In genomic region chr9:102864931-102865330, GRCm38 (mm10) we compare ENCODE assay signal across 12 mouse cellular contexts. TPM values are rescaled to one million over a fixed set of nuclear protein-coding genes. Genes with fewer than 3 reads are reported as not detected.
DNase-seq lines count a peak whose midpoint lies in the region; ATAC-seq and TF ChIP-seq lines count a peak whose summit lies in the region.
"Had no signal": no experiment of that assay in that cellular context is flagged by ENCODE, and none has a peak within 500 bp of the region (broad histone marks: within the 10 kb centered on the region; RNA-seq: fewer than 3 reads in every experiment).

No protein-coding gene starts in this region.

- H3K9me3 ChIP-seq in kidney, postnatal 0 days (replicated peaks; ENCODE audit: low read length), result no peaks in the 10 kb centered on the region
- no peaks in the 10 kb centered on the region for H3K9me3 ChIP-seq in embryonic facial prominence, embryonic 13.5 days
- H3K9me3 ChIP-seq in limb, embryonic 12.5 days, result no peaks in the 10 kb centered on the region
- H3K9me3 ChIP-seq: forebrain, embryonic 12.5 days; G1E had no signal

- peak; percentile 91 for DNase-seq in heart, adult 11 months
- DNase-seq in heart, adult 18-20 months, result no peak
- no peak for DNase-seq in kidney, postnatal 0 days (ENCODE audit: low spot score)
- no peak for DNase-seq in kidney, adult 11 months
- no peak for DNase-seq in right cerebral cortex, adult 2 months (ENCODE audit: low spot score in 2 of 2)
- DNase-seq in thymus, adult 18-20 months, result no peak
- DNase-seq: B cell, adult 2 months; thymus, postnatal 14 days had no signal

- H3K4me2 ChIP-seq in kidney, postnatal 0 days (ENCODE audit: low read length), result no peak overlapping the region
- no peak overlapping the region for H3K4me2 ChIP-seq in embryonic facial prominence, embryonic 13.5 days
- H3K4me2 ChIP-seq in limb, embryonic 12.5 days, result peak overlapping the region; percentile 39; the same call in 1 of the 2 replicates
- H3K4me2 ChIP-seq: forebrain, embryonic 12.5 days had no signal

- H3K36me3 ChIP-seq in kidney, postnatal 0 days (ENCODE audit: insufficient read depth, low read length), result peaks cover 11% of the 10 kb centered on the region
- peaks cover 36% of the 10 kb centered on the region for H3K36me3 ChIP-seq in embryonic facial prominence, embryonic 13.5 days
- peaks cover 38% of the 10 kb centered on the region for H3K36me3 ChIP-seq in limb, embryonic 12.5 days

- TF ChIP-seq CTCF in kidney, postnatal 0 days (IDR thresholded peaks at IDR 0.05; ENCODE audit: low read depth), result no peak

- no peaks in the 10 kb centered on the region for H3K27me3 ChIP-seq in kidney, postnatal 0 days (ENCODE audit: insufficient read depth, low read length)
- no peaks in the 10 kb centered on the region for H3K27me3 ChIP-seq in embryonic facial prominence, embryonic 13.5 days
- H3K27me3 ChIP-seq in limb, embryonic 12.5 days, result no peaks in the 10 kb centered on the region
- H3K27me3 ChIP-seq: forebrain, embryonic 12.5 days had no signal

- H3K4me3 ChIP-seq in kidney, postnatal 0 days (replicated peaks; ENCODE audit: low read depth, low read length), result no peak overlapping the region
- H3K4me3 ChIP-seq in embryonic facial prominence, embryonic 13.5 days, result no peak overlapping the region
- H3K4me3 ChIP-seq in limb, embryonic 12.5 days (replicated peaks), result no peak overlapping the region
- H3K4me3 ChIP-seq: forebrain, embryonic 12.5 days had no signal

- peaks cover 32% of the 10 kb centered on the region for H3K4me1 ChIP-seq in kidney, postnatal 0 days (replicated peaks; ENCODE audit: insufficient read depth, low read length)
- peaks cover 57% of the 10 kb centered on the region for H3K4me1 ChIP-seq in embryonic facial prominence, embryonic 13.5 days
- peaks cover 60% of the 10 kb centered on the region for H3K4me1 ChIP-seq in limb, embryonic 12.5 days (replicated peaks)

- H3K27ac ChIP-seq in kidney, postnatal 0 days, result no peak overlapping the region
- H3K27ac ChIP-seq in embryonic facial prominence, embryonic 13.5 days, result peak overlapping the region; percentile 34
- H3K27ac ChIP-seq in limb, embryonic 12.5 days, result 0 out of 2 replicates have a peak overlapping the region, but pooled peaks have one; percentile 20

- WGBS in kidney, postnatal 0 days, result 39% methylated on average over 8 of the region's 8 CpGs
- WGBS in embryonic facial prominence, embryonic 13.5 days, result 65% methylated on average over 8 of the region's 8 CpGs
- WGBS in limb, embryonic 12.5 days, result 57% methylated on average over 8 of the region's 8 CpGs

- ATAC-seq in kidney, postnatal 0 days (replicated peaks; ENCODE audit: low FRiP score, low read depth), result no peak
- ATAC-seq in embryonic facial prominence, embryonic 13.5 days (ENCODE audit: insufficient number of reproducible peaks, insufficient read depth, low FRiP score, low TSS enrichment, low read depth), result no peak
- no peak for ATAC-seq in limb, embryonic 12.5 days (ENCODE audit: insufficient number of reproducible peaks, insufficient read depth, low FRiP score, low TSS enrichment, low read depth)

- peak overlapping the region; percentile 29; the same call in 1 of the 2 replicates for H3K9ac ChIP-seq in kidney, postnatal 0 days (ENCODE audit: low read depth, low read length)
- peak overlapping the region; percentile 32; the same call in 1 of the 2 replicates for H3K9ac ChIP-seq in embryonic facial prominence, embryonic 13.5 days
- H3K9ac ChIP-seq in limb, embryonic 12.5 days (replicated peaks), result no peak overlapping the region
- H3K9ac ChIP-seq: forebrain, embryonic 12.5 days had no signal

RNA-seq across cellular contexts. Expression of gene Ryk, which starts 30.2 kb away (rescaled TPM):
- 10 to 100 TPM; 35.6 to 40.0 TPM for total RNA-seq in heart, adult 18-20 months (2021)
- 18.2 and 24.1 TPM in 2 replicates for polyA plus RNA-seq in kidney, postnatal 0 days (2015; fragmentation: Nextera tagmentation; extraction: Ambion mirVana)
- 25.4 and 26.5 TPM in 2 replicates for polyA plus RNA-seq in embryonic facial prominence, embryonic 13.5 days (2015; fragmentation: Nextera tagmentation; extraction: Ambion mirVana)
- polyA plus RNA-seq in limb, embryonic 12.5 days (2016; fragmentation: Nextera tagmentation; extraction: Ambion mirVana), result 23.6 and 26.3 TPM in 2 replicates
